Mouse (Mus musculus) stomach, postnatal 0 days (tissue): ENCODE measurements around the gene Golga7b.

Source experiments
- CTCF ChIP-seq: IDR thresholded peaks from 2 replicates; pipeline ENCODE4 v1.5.1; 2016; ENCODE audit warnings: antibody characterized with exemption, low read depth, mild to moderate bottlenecking, moderate library complexity
- EP300 ChIP-seq: optimal IDR thresholded peaks from 2 replicates; pipeline ENCODE3; 2016; ENCODE audit warnings: antibody characterized with exemption

DNA sequence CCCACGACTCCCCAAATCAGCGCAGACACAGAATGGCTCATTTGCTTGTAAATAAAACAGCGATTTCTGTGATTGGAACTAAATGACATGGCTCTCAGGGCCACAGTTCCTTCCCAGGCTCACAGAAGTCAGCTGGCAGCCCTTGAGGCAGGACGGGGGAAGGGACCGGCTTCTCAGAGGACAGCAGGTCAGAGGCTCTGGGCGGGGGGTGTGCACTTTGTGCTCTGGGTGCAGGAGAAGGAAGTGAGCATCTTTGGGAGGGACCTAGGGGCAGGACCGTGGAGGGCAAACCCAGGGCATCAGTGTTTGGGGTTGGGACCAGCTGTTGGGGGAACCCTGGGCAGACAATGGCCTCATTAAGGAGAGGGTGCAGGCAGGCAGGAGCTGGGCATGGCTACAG lies 37.9 kb upstream of the Golga7b start:
- TF ChIP-seq CTCF (no peak), EP300 (no peak)
